Mouse (Mus musculus): Measurements from ENCODE around the gene Trove2. TPM values are rescaled to one million over a fixed set of nuclear protein-coding genes. Genes with fewer than 3 reads are reported as not detected.

Gene Trove2
- total RNA-seq, 2 experiments from 2014 or later, result 27.5 to 30.8 TPM

Other genes with a start within 250 kb of the Trove2 start
- gene B3galt2, start 136.4 kb downstream of the Trove2 start, total RNA-seq (2021), result 10 to 100 TPM; 27.1 to 27.3 TPM
- 10 to 100 TPM; 46.5 to 49.3 TPM for gene Cdc73, start 74.2 kb downstream of the Trove2 start, total RNA-seq (2021)
- 100 to 1,000 TPM; 119 to 123 TPM for gene Glrx2, start 60.7 kb downstream of the Trove2 start, total RNA-seq (2021)
- 10 to 100 TPM; 33.1 to 33.2 TPM for gene Uchl5, start 204 bp upstream of the Trove2 start, total RNA-seq (2021)
- gene Rgs2, start 227.1 kb upstream of the Trove2 start, total RNA-seq (2021), result 10 to 100 TPM; 59.3 to 60.5 TPM